Mouse (Mus musculus) bone marrow macrophage, adult 2 months (primary cell): ENCODE measurements around the gene Lmod1. TPM values are rescaled to one million over a fixed set of nuclear protein-coding genes. Genes with fewer than 3 reads are reported as not detected.

Experiments used
- H3K27ac ChIP-seq: 2 replicates; pipeline ENCODE4 v1.5.1; 2012; ENCODE audit warnings: low read depth, low read length; ENCODE audit not compliant: insufficient read depth
- H3K4me1 ChIP-seq: 2 replicates; pipeline ENCODE4 v1.6.1; 2012; ENCODE audit warnings: low read length; ENCODE audit not compliant: control insufficient read depth, insufficient read depth
- H3K4me3 ChIP-seq: 2 replicates; pipeline ENCODE4 v1.5.1; 2012; ENCODE audit warnings: mild to moderate bottlenecking, low read length, moderate library complexity; ENCODE audit not compliant: insufficient read depth
- CTCF ChIP-seq: IDR thresholded peaks from 2 replicates; pipeline ENCODE4 v1.5.1; 2012; ENCODE audit warnings: low read depth, mild to moderate bottlenecking, low read length, moderate library complexity
- POLR2A ChIP-seq: IDR thresholded peaks from 2 replicates; pipeline ENCODE4 v1.6.1; 2012; ENCODE audit warnings: mild to moderate bottlenecking, low read depth, low read length, borderline replicate concordance
- polyA plus RNA-seq: library from polyadenylated mRNA; stranded (reverse); fragments of >200 nt; gene quantifications from 2 replicates; pipeline ENCODE4 v1.2.4, GENCODE M21; 2012; ENCODE audit not compliant: missing spikeins, insufficient read depth, insufficient read length

Gene Lmod1
- polyA plus RNA-seq, 1 experiment, result 0.13 TPM

GRCm38 (mm10) chr1:135313284-135314031 lies 11.1 kb upstream of the Lmod1 start, which contains the start of gene Timm17a:
Timm17a (minus strand) TSS chr1:135313778.
- Histone ChIP-seq H3K4me1 (peaks cover 17% of the 10 kb centered on the region), H3K27ac (peak within 1 kb of the TSS; percentile 43), H3K4me3 (peak within 1 kb of the TSS; percentile 77)
- no peak; the same call in 1 of the 2 replicates for TF ChIP-seq POLR2A
- no peak for TF ChIP-seq CTCF

DNA sequence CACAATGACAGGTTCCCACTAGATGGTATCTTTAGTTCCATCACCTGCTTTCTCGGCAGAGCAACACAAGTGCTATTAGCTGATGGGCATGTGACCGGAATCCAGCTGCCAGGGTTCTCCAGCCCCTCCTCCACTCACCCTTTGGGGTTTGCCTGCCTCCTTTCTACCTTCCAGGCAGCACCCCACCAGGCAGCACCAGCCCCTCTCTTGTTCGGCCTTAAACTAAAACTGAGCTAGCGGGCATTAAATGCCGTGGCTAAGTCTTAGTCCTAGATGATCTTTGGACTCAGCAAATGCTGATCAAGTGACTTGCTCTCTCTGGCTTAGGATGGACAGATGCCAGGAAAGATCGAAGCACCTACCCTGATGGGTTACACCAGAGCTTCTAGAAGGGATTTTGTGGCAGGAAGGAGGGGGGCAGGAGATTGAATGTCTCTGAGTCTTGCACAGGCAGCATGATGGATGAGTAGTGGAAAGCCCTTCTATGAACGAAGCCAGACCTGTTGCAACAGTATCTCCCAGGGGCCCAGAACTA lies 1.2 kb upstream of the Lmod1 start:
- Histone ChIP-seq H3K4me3 (no peak overlapping the region), H3K4me1 (no peaks in the 10 kb centered on the region), H3K27ac (no peak overlapping the region)
- no peak for TF ChIP-seq POLR2A
- no peak for TF ChIP-seq CTCF

DNA sequence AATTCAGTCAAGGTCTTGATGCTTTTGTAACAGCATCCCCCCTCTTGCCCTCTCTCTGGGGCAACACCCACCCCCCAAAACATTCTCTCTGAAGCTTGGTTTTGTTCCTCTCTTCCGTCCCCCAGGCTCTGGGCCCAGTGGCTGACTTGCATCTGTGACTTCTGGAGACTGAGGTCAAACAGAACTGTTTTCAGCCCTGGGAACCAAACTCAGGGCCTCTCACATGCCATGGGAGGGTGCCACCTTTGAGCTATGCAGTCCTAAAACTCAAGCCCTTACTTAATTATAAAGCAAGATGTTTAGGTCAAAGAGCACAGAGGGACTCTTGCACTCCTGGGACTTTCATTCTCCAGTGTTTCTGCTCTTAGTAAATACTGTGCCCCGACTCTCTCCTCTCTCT lies 1.3 kb downstream of the Lmod1 start:
- TF ChIP-seq CTCF, result no peak
- TF ChIP-seq POLR2A, result no peak
- Histone ChIP-seq H3K27ac (no peak overlapping the region), H3K4me3 (no peak overlapping the region), H3K4me1 (no peaks in the 10 kb centered on the region)

DNA sequence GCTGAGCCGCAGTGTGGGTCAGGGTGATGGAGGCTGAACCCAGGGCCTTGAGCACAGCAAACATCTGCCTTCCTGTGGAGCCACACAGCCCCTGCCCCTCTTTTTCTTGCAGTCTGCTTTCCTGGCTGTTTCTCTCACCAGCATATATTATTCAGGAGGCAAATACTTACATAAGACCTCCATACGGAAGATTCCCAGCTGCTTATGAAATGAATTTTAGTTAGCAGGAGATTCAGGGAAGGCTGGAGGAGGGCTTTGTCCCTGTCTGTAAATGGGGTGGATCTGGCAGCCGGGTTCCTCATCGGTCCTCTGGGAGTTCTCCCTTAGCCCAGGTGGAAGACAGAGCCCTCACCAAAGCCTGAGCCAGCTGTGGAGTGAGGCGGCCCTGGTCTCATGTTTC lies 3.8 kb downstream of the Lmod1 start:
- Histone ChIP-seq H3K27ac (no peak overlapping the region), H3K4me1 (no peaks in the 10 kb centered on the region), H3K4me3 (no peak overlapping the region)
- TF ChIP-seq CTCF, result no peak
- no peak for TF ChIP-seq POLR2A

GRCm38 (mm10) chr1:135330578-135330977 lies 6.0 kb downstream of the Lmod1 start:
- H3K27ac ChIP-seq, result no peak overlapping the region
- no peaks in the 10 kb centered on the region for H3K4me1 ChIP-seq
- TF ChIP-seq CTCF, result no peak
- TF ChIP-seq POLR2A, result no peak
- no peak overlapping the region for H3K4me3 ChIP-seq

DNA sequence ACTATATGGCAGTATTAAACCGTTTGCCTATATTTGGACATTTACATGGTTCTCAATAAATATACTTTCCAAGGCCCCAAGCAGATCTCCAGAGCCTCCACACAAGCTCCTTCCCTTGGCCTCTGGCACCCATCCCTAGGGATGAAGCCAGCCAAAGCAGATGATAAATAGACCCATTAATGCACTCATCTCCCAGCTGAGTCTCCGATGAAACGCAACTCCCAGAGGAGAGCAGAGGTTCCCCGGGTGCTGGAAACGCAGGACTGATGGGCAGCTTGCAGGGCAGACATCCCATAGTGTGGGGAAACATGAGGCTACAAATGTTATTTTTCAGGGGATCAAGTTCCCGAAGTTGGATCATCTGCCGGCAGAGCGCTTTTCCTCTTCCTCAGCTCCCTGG lies 17.3 kb downstream of the Lmod1 start:
- Histone ChIP-seq H3K4me3 (no peak overlapping the region), H3K27ac (no peak overlapping the region), H3K4me1 (peaks cover 5% of the 10 kb centered on the region)
- no peak for TF ChIP-seq CTCF
- no peak for TF ChIP-seq POLR2A

- no peak overlapping the region for H3K4me3 ChIP-seq
- peaks cover 13% of the 10 kb centered on the region for H3K4me1 ChIP-seq
- no peak overlapping the region for H3K27ac ChIP-seq
- TF ChIP-seq POLR2A (no peak), CTCF (no peak)
These were observed 19.4 kb downstream of the Lmod1 start for GRCm38 (mm10) chr1:135344026-135344425.

DNA sequence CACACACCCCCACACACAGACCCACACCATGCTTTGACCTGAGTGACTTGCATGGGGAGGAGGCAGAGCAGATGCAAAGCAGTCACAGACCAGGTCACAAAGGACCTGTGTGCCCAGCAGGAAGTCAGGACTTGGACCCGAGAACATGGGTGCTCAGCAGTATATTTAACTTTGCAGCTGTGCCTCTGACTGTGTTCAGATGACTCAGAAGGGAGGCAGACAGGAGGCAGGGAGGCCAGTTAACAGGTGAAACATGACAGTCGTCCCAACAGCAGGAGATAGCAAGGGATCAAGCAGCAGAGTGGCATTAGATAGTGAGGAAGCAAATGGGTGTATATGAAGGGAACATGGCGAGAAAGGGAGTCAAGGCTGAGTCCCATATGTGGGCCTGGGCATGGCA lies 22.3 kb downstream of the Lmod1 start:
- H3K4me3 ChIP-seq, result no peak overlapping the region
- TF ChIP-seq POLR2A (no peak), CTCF (no peak)
- H3K4me1 ChIP-seq, result peaks cover 13% of the 10 kb centered on the region
- H3K27ac ChIP-seq, result no peak overlapping the region

GRCm38 (mm10) chr1:135347498-135348169 lies 23.0 kb downstream of the Lmod1 start:
- H3K4me1 ChIP-seq, result peaks cover 13% of the 10 kb centered on the region
- no peak for TF ChIP-seq CTCF
- TF ChIP-seq POLR2A, result no peak
- H3K4me3 ChIP-seq, result no peak overlapping the region
- H3K27ac ChIP-seq, result no peak overlapping the region

DNA sequence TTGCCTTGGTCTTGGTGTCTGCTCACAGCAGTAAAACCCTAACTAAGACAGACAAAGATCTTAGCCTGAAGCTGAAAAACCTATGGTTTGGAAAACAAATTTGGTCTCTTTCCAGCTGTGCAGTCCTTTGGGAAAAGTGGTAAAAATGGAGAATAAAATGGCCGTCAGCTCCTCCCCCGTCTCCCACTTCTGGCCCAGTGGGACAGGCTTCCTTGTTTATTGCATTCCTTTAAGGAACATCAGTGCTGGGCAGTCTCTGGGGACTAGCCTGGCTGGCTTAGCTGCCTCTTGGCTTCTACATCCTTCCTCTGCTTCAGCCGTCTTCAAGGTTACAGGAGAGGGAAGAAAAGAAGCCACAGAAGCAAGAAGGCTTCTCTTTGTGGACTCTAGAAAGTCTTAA lies 27.3 kb downstream of the Lmod1 start:
- Histone ChIP-seq H3K4me1 (peaks cover 8% of the 10 kb centered on the region), H3K4me3 (no peak overlapping the region), H3K27ac (no peak overlapping the region)
- no peak for TF ChIP-seq POLR2A
- no peak for TF ChIP-seq CTCF
